Mouse (Mus musculus): ENCODE data around the gene Sdhc.
A peak's percentile ranks its signal among the peaks of the same experiment; 100 is the strongest.
"Not testable (repeated sequence)": the region's sequence is repeated elsewhere in the genome, so short reads cannot be mapped to it uniquely, and the experiment has no call there.

Gene Sdhc

DNA sequence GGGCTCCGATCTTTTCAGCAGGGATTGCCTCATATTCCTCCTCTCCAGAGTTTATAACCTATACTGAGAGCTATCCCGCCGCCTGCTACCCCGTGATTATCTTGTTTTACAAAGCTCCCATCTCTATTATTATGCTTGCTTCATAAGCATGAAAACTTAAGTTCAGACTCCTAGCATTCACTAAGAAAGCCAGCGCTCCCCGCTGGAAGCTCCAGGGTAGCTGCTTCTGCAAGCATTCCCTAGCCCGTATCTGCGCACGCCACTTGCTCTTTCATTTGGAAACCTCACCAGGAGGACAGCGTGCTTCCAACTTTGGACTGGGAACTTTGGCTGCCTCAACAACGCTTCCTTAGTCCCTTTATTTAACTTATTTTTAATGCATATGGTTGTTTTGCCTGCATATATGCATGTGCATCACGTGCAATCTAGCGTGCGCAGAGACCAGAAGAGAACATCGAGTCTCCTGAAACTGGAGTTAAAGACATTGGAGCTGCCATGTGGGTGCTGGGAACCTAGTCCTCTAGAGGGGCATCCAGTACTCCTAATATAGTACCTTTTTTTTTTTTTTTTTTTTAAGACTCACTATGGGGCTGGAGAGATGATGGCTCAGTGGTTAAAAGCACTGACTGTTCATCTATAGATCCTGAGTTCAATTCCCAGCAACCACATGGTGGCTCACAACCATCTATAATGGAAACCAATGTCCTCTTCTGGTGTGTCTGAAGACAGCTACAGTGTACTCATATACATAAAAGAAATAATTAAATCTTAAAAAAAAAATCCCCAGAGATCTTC is 38.4 kb downstream of the Sdhc start:
- peak; percentile 71 for DNase-seq

DNA sequence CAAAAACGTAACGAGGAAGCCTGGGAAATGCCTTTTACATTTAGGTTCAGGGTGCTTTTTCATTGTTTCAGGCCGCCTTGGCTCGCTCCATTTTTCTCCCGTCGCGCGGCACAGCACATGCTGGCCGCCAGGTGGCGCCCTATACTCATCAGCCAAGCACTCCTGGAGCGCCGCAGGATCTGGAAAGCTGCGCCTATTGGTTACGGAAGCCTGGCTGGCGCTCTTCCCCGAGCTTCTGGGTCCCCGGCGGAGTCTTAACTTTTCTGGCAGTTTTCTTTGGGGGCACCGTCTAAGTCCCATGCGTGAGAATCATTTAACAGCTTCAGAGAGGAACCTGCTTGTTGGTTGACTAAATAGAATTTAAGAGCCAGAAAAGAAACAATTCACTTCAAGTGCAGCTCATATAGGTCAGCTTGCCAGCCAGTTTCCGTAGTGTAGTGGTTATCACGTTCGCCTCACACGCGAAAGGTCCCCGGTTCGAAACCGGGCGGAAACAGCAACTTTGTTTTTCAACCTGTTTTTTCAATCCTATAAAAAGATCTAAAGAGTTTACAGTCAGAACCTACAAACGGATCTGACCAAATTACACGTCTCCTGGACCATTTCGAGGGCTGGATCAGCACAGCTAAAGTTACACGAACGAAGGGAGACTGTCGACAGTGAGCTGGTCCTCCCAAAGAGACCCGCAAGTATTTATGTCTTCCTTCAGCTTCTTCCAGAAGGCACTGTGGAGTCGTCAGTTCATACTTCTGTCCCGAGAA is 39.2 kb downstream of the Sdhc start:
- peak; percentile 95 for DNase-seq

DNA sequence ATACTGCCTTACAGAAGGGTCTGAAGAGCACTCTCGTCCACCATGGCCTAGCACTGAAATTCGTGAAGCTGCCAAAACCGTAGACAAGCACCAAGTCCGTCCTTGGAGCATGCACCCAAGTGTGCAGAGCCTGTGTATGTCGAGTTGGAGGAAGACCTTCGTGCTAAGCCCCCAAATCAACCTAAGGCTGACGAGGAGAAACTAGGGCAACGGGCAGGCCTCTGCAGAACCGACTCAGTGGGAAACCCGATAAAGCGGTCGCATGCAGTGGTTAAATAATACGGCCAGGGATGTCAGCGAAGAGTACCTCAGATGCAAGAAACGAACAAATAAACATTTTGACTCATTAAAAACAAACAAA is 39.8 kb downstream of the Sdhc start:
- DNase-seq, result no peak

DNA sequence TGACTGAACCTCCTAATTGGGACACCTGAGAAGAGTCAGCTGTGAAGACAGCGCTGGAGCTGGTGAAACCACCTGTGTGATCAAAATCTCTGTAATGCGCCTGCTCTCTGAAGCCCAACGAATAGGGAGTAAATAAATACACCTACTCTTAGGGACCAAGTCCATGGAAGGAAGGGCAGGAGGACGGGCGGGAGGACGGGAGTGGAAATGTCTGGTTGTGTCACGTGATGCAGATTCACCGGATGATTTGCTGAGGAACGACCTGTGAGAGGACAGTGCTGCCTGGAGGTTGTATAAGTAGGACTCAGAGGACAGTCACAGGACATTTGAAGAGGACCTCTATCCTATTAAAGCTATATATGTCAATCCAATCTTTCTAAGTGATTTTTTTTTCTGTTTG is 40.8 kb downstream of the Sdhc start:
- no peak for DNase-seq

DNA sequence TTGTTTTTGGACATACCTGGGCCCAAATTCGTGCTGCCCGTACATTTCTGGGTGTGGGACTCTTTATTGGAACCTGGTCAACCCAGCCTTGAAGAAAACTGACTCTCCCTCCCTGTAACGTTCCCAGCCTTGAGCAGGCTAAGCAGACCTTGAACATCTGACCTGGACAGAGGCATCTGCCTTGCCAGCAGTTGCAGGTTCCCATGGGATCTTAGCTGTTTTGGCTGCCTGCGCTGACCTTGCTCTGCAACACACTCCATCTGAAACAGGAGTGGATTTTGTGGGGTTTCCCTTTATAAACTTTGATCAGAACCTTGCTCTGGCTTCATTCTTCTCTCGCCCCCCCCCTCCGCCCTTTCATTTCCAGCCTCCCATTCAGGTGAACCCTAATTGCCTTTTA is 45.2 kb downstream of the Sdhc start:
- DNase-seq, result no peak

DNA sequence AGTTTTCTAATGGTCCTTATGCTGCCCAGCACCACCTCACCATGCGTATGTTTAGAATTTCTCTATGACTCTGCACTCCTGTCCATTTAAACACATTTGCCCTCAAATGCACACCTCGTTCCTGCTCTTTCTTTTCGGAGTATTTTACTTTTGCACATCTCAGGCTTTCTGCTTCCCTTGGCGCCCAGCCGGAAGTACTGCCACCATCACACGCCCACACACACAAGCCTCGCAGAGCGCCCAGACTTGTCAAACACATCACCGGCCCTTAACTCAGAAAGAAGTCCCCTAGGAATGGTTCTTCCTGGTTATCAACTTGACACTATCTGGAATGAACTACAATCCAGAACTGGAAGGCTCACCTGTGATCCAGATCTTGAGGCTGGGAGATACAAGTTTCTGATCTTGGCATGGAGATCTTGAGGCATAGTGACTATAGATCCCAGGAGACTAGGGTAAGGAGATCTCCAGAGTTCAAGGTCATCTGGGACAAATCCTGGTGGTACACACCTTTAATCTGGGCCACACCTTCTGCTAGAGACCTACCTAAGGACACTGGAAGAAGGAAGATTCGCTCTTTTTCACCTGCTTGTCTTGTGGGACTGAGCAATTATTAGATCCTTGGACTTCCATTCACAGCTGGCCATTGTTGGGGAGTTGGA is 47.1 kb downstream of the Sdhc start:
- no peak for DNase-seq

DNA sequence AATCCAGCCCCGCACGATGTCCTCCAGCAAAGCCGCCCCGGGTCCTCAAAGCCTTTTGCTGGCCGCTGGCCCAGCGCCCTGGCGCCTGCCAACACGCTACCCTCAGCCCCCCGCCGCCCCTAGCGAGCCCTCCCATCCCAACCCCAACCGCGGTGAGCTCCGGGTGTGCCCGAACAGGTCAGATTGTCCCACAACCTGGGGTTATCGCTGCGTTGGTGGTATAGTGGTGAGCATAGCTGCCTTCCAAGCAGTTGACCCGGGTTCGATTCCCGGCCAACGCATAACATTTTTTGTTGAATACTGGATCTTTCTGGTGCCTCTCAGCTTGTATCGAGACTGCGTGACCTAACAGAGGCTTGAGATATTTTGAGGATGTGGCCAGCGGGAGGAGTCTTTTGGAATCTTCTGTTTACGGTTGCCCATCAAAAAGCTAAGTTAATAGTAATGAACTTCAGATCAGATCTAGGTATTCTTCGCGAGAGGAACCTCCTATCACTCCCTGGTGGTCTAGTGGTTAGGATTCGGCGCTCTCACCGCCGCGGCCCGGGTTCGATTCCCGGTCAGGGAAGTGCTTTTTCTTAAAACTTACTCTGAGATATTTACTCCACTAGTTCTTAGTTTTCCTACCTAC is 47.7 kb downstream of the Sdhc start:
- peak; percentile 88 for DNase-seq

DNA sequence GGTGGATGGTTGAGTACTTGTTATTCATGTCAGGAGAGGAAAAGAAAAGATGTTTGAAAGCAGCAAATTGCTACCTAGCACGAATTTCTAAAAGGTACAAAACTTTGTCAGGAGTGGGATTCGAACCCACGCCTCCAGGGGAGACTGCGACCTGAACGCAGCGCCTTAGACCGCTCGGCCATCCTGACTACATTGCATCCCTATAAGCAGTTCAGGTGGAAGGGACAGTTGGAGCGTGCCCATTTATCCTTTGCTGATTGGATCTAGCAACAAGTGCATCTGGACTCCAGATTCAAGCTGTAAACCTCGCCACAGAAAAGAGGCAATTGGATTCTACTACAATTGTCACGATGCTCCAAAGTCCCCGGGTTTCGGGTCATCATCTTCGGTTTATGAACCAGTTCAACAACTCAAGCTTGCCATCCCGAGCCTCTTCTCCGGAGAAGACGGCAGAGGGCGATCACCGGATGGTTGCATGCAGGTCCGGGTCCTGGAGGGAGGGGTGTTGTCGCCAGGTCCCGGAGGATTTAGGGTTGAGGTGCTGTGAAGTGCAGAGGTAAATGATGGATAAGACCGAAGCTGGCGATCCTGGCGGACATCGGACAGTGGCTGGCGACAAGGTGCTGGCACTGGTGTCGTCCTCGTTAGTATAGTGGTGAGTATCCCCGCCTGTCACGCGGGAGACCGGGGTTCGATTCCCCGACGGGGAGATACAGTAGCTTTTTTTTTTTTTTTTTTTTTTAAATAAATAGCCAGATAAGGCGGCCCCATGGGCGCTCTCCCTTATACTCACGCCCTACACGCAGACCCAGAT is 48.5 kb downstream of the Sdhc start:
- peak; percentile 87 for DNase-seq

DNA sequence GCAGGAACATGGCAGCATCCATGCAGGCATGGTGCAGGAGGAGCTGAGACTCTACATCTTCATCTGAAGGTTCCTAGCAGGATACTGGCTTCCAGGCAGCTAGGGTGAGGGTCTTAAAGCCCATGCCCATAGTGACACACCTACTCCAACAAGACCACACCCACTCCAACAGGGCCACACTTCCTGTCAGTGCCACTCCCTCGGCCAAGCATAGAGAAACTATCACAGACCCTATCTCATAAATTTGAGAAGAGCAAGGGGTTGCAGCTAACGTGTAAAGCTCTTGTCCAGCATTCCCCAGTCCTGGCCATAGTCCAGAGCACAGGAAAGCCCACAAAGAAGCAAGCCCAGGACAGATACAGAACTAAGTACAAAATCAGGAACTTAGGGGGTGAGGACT is 49.4 kb downstream of the Sdhc start:
- no peak for DNase-seq

DNA sequence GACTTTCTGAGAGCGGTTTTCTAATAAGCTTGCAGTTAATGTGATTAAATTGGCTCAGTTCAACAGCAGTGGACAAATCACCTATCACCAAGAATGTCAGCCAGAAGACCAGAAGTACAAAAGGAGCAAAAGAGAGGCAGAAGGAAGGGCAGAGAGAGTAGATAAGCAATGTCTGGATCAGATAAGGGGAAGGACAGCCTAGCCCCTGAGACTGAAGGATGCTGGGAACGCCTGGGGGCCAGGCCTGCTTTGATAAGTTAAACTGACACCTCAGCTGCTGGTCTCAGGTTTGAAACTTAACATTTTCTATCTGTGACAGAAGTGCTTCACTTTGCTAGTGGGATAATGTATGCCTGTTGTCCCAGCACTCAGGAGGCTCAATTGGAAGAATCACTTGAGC is 52.8 kb downstream of the Sdhc start:
- DNase-seq, result no peak

DNA sequence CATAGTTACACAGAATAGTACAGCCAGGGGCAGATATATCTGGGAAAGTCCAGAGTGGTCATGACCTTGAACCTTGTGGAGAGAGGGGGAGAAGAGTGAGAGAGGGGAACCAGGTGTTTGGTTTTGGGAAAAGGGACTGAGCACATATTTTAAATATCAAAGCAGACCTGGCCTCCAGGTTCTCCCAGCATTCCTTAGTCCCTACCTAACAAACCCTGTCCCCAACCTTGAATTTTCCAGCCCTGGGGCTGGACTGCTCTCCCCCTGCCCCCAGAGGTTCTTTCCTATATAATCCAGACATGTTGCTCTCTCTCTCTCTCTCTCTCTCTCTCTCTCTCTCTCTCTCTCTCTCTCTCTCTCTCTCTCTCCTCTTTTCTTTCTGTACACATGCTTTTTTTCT is 53.3 kb downstream of the Sdhc start:
- DNase-seq, result no peak

DNA sequence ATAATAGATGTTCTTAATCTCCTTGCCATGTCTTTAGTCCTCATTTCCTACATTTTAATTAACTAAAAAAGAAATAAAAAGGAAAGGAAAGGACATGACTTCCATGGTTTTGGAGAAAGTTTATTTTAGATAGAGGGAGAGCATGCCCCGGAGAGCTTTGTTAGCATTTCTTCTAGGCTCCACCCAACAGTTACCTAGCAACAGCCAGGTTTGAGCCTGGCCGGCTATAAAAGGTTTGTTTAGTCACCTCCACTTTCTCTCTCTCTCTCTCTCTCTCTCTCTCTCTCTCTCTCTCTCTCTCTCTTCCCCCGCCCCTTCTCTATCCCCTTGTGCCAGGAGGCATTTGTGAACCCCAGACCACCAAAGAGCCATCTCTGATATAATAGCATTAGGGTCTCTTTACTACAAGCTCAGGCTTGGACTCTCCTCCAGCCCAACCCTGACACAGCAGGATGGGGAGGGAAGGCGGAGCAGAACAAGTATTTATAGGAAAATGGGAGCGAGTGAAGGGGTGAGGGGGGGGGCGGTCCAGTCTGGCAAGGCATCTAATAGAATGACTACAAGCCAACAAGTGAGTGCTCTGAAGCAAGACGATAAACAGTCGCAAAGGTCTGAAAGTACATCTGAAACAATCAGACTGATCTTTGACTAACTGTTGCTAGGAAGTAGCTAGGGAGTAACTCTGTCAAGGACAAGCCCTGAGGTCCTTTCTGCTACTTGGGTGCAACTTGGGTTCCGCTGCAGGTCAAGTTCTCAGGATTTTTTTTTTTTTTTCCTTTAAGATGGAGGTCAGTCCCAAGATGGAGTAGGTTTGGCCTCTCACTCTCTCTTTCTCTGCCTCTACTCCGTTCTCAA is 54.1 kb downstream of the Sdhc start:
- no peak for DNase-seq

DNA sequence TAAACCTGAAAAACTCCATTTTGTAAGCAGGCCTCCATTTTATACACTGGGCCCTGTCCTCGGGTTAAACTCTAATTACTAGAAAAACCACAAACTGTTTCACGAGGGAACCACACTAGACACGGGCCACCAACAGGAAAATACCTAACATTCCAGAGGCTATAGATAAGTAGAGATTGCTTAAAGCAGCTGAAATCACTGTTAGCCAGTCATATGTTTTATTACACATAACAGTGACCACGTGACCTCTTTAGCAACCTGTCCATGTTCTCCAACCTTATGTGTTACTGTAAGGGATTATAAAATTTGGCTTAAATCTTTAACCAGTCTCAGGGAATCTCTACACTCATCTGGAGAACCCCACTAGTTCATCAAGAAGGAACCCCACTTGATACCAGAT is 56.0 kb downstream of the Sdhc start:
- DNase-seq, result no peak

DNA sequence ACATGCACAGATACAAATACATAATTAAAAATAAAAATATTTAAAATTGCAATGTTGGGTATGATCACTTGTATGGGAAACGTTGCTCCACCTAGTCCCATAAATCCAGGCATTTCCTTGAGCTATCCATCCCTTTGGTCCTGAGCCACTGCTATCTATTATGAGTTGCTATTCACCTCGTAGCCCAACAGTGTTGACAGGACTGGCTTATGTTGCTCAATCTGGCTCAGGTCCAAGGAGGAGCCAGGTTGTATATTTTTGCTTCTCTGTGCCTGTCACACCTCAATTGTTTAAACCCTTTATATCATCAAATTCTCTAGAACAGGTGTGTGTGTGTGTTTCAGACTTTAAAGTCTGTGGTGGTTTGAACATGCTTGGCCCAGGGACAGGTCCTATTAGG is 59.6 kb downstream of the Sdhc start:
- DNase-seq, result no peak

DNA sequence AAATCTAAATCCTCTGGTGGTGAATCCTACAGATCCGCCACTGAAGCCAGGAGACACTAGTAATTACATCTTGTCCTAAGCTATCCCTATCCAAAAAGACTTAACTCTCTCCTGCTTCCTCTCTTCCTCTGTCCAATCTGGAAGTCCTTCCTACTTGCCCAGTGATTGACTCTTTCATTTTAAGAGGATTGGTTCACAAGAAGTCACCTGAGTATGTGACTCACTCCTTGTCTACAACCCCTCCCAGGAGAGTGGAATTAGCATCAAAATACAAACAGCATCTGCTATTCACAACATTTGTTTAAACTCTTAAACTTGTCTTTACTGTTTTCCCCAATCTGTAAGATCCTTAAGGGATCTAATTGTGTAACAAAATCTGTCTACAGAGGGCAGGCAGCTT is 60.5 kb downstream of the Sdhc start:
- no peak for DNase-seq

DNA sequence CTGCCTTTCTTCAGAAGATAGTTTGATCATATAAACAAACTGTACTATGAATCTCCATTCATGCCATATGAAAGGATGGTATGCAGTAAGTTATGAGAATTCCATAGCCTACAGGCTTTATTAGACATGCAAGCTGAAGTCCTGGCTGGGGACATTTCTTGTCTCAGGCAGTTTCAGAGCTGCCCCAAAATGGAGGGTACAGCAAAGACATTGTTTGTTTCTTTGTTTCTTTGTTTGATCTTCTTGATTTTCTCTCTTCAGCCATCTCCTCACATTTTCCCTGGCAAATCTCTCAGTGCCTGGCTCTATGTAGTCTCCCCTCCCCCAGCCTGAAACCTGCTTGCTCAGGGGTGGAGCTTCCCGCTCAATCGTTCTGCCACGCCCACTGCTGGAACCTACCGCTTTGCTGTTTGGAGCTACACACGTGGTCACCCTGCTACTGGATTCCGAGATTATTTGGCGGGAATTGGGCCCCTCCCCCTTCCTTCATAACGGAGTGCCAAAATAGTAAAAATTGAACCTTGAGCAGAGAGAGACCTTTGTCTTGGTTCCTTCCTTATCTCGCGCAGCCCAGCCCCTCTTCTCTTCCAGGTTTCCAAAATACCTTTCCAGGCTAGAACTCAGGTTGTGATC is 62.0 kb downstream of the Sdhc start:
- DNase-seq, result not testable (repeated sequence)

DNA sequence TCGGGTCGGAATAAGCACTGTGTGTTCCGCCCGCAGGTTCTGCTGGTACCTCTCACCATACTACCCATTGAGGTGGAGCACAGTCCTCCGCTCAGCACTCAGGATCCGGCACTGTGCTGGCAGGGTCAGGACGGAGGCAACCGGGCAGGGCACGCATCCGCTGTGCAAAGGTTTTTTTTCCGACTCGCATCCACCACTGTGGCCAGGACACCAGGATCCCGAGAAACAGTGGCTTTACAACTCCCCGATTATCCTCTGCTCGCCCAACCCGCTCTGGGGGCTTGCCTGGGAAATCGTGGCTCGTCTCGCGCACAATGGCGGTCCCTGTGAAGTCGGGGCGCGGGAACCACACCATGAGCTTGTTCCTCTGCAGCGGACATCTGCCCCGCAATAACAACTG is 64.7 kb downstream of the Sdhc start:
- DNase-seq, result no peak

DNA sequence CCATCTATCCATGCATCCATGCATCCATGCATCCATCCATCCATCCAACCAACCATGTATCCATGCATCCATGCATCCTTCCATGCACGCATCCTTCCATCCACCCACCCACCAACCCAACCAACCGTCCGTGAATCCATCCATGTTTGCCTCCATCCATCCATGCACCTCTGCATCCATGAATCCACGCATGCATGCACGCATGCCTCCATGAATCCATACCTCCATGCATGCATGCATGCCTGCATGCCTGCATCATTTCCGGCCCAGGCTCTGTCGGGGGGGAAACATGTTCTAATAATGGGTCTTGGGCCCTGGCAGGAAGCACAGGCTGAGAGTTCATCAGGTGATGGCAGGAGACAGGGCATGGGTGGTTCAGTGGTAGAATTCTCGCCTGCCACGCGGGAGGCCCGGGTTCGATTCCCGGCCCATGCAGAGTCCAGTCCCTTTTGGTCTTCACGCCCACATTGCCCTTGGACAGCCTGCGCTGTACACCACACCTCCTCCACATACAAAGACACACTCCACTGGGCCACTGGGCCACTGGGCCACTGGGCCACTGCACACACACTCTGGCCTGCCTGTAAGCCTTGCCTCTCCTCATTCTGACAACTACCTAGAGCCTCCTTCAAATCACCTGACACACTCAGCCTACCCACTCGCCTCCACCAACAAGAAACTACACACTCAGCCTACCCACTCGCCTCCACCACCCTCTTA is 68.7 kb downstream of the Sdhc start:
- DNase-seq, result not testable (repeated sequence)

DNA sequence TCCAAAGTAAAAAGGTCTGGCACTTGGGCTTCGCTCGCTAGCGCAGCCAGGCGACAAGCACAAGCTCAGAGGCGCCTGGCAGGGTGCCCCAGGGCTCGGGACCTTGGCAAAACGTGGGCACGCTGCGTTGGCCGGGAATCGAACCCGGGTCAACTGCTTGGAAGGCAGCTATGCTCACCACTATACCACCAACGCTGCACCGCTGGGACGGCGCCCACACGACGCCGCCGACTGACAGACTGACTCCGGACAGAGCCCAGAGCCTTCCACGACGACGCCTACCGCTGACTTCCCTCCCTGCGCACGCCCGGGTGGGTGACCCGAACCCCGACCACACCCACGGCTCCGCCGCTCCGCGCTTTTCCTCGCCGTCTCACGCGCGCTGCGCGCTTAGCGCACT is 70.6 kb downstream of the Sdhc start:
- not testable (repeated sequence) for DNase-seq

DNA sequence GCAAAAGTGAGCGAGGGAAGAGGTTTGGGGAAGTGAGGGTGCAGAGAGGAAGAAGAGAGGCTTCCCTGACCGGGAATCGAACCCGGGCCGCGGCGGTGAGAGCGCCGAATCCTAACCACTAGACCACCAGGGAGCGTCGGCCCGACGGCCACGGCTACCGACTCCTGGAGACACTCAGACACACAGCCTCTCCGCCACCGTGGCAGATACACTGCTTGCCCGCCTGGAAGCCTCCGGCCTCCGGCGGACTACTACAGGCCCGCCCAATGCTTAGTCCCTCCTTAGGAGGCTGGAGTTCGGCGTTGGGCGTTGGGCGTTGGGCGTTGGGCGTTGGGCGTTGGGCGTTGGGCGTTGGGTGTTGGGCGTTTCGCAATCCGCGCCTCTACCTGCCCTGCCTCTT is 71.1 kb downstream of the Sdhc start:
- DNase-seq, result not testable (repeated sequence)
